Comparison of ENCODE assay signal across 26 mouse cellular contexts in the genomic region with DNA sequence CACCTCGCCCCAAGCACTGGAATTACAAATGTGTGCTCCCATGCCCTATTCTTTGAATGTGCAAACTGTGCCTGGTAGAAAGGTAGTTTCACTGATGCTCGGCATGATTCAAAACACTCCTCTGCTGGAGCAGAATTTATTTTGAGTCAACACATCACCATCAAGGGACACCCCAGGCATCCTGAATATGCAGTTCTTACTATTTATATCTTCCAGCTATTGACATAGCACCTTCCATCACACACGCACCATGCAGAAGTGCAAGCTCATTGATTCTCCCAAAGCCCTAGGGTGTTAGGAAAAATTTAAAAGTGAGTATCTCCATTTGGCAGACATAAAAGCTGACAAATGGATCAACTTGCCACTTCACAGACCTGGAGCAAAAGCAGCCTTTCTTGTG. TPM values are rescaled to one million over a fixed set of nuclear protein-coding genes. Genes with fewer than 3 reads are reported as not detected.
"Had no signal": no experiment of that assay in that cellular context is flagged by ENCODE, and none has a peak within 500 bp of the region (broad histone marks: within the 10 kb centered on the region; RNA-seq: fewer than 3 reads in every experiment).

No protein-coding gene starts in this region.

- H3K27ac ChIP-seq: layer of hippocampus, adult 2 months; limb, embryonic 10.5 days; limb, embryonic 13.5 days; liver, embryonic 12.5 days; liver, embryonic 15.5 days; lung, embryonic 15.5 days; midbrain, embryonic 10.5 days; neural tube, embryonic 12.5 days; neural tube, embryonic 15.5 days; stomach, embryonic 15.5 days had no signal

- H3K4me1 ChIP-seq: limb, embryonic 10.5 days; limb, embryonic 13.5 days; liver, embryonic 12.5 days; liver, embryonic 15.5 days; lung, embryonic 15.5 days; megakaryocyte, embryonic 14.5 days; midbrain, embryonic 10.5 days; neural tube, embryonic 12.5 days; neural tube, embryonic 15.5 days; stomach, embryonic 15.5 days had no signal

- DNase-seq: kidney, adult 9 months; kidney, postnatal 14 days; layer of hippocampus, adult 9-11 months; liver; lung, adult 18-20 months; lung, postnatal 10 days; lung, postnatal 36 days; midbrain, embryonic 14.5 days; right cerebral cortex, adult 18-20 months; right cerebral cortex, postnatal 14 days; spleen, adult 18-20 months; thymus, postnatal 25 days had no signal

- H3K9me3 ChIP-seq: limb, embryonic 10.5 days; limb, embryonic 13.5 days; liver, embryonic 12.5 days; liver, embryonic 15.5 days; lung, embryonic 15.5 days; midbrain, embryonic 10.5 days; neural tube, embryonic 12.5 days; neural tube, embryonic 15.5 days; stomach, embryonic 15.5 days had no signal

- H3K9ac ChIP-seq: limb, embryonic 13.5 days; liver, embryonic 12.5 days; liver, embryonic 15.5 days; lung, embryonic 15.5 days; neural tube, embryonic 12.5 days; neural tube, embryonic 15.5 days; stomach, embryonic 15.5 days had no signal

- H3K4me2 ChIP-seq: limb, embryonic 13.5 days; liver, embryonic 12.5 days; liver, embryonic 15.5 days; lung, embryonic 15.5 days; neural tube, embryonic 12.5 days; neural tube, embryonic 15.5 days; stomach, embryonic 15.5 days had no signal

- H3K4me3 ChIP-seq: layer of hippocampus, adult 2 months; limb, embryonic 10.5 days; limb, embryonic 13.5 days; liver, embryonic 12.5 days; liver, embryonic 15.5 days; lung, embryonic 15.5 days; megakaryocyte, embryonic 14.5 days; midbrain, embryonic 10.5 days; neural tube, embryonic 12.5 days; neural tube, embryonic 15.5 days; stomach, embryonic 15.5 days had no signal

- H3K36me3 ChIP-seq: limb, embryonic 10.5 days; limb, embryonic 13.5 days; liver, embryonic 12.5 days; liver, embryonic 15.5 days; lung, embryonic 15.5 days; midbrain, embryonic 10.5 days; neural tube, embryonic 12.5 days; neural tube, embryonic 15.5 days; stomach, embryonic 15.5 days had no signal

- ATAC-seq: liver, embryonic 12.5 days had no signal

- H3K27me3 ChIP-seq: limb, embryonic 13.5 days; liver, embryonic 12.5 days; liver, embryonic 15.5 days; lung, embryonic 15.5 days; megakaryocyte, embryonic 14.5 days; neural tube, embryonic 12.5 days; neural tube, embryonic 15.5 days; stomach, embryonic 15.5 days had no signal

RNA-seq across cellular contexts. Expression of gene C530025M09Rik, which starts 12.6 kb away (rescaled TPM):
- polyA plus RNA-seq: kidney, embryonic 16.5 days; large intestine, adult 2 months; limb, embryonic 10.5 days; liver, embryonic 12.5 days; liver, embryonic 15.5 days; stomach, embryonic 15.5 days; thymus, postnatal 0 days had no signal
